Mouse (Mus musculus) ES-Bruce4 (cell line): Measurements from ENCODE around the gene Lrrc56. TPM values are rescaled to one million over a fixed set of nuclear protein-coding genes. Genes with fewer than 3 reads are reported as not detected.

Source experiments
- H3K27ac ChIP-seq: 2 replicates; pipeline ENCODE4 v1.5.1; 2012; ENCODE audit warnings: low read length, inconsistent platforms; ENCODE audit not compliant: insufficient read depth
- H3K27me3 ChIP-seq: 2 replicates; pipeline ENCODE4 v1.6.1; 2012; ENCODE audit warnings: mild to moderate bottlenecking, low read length, inconsistent platforms; ENCODE audit not compliant: control insufficient read depth, poor library complexity, insufficient read depth, severe bottlenecking
- H3K36me3 ChIP-seq: 2 replicates; pipeline ENCODE4 v1.6.1; 2012; ENCODE audit warnings: inconsistent platforms, mild to moderate bottlenecking, low read length, moderate library complexity; ENCODE audit not compliant: control insufficient read depth, poor library complexity, insufficient read depth, severe bottlenecking
- H3K4me1 ChIP-seq: one replicate; pipeline ENCODE4 v1.8.1; 2011; ENCODE audit warnings: low read length; ENCODE audit not compliant: control insufficient read depth, insufficient read depth
- H3K4me3 ChIP-seq: 2 replicates; pipeline ENCODE4 v1.5.1; 2011; ENCODE audit warnings: low read depth, mild to moderate bottlenecking, low read length
- H3K9ac ChIP-seq: 2 replicates; pipeline ENCODE4 v1.6.1; 2012; ENCODE audit warnings: low read depth, mild to moderate bottlenecking, inconsistent platforms; ENCODE audit not compliant: poor library complexity, severe bottlenecking
- H3K9me3 ChIP-seq: replicated peaks from 2 replicates; pipeline ENCODE4 v1.6.1; 2012; ENCODE audit warnings: mild to moderate bottlenecking, low read length, inconsistent platforms; ENCODE audit not compliant: control insufficient read depth, poor library complexity, insufficient read depth, severe bottlenecking
- CTCF ChIP-seq: IDR thresholded peaks from one replicate; pipeline ENCODE4 v1.8.1; 2011; ENCODE audit warnings: low read depth, low read length
- EP300 ChIP-seq: IDR thresholded peaks from 2 replicates; pipeline ENCODE4 v1.6.1; 2011; ENCODE audit warnings: low read depth, low read length; ENCODE audit not compliant: insufficient read depth
- POLR2A ChIP-seq: IDR thresholded peaks from one replicate; pipeline ENCODE4 v1.8.1; 2011; ENCODE audit warnings: low read length; ENCODE audit not compliant: insufficient read depth
- polyA plus RNA-seq: library from polyadenylated mRNA; stranded (reverse); fragments of >200 nt; gene quantifications from 2 replicates; pipeline ENCODE4 v1.2.4, GENCODE M21; 2011; ENCODE audit warnings: low read depth; ENCODE audit not compliant: missing spikeins, insufficient read depth, insufficient read length

Lrrc56 gene
- polyA plus RNA-seq, 1 experiment, result 3.4 TPM

DNA sequence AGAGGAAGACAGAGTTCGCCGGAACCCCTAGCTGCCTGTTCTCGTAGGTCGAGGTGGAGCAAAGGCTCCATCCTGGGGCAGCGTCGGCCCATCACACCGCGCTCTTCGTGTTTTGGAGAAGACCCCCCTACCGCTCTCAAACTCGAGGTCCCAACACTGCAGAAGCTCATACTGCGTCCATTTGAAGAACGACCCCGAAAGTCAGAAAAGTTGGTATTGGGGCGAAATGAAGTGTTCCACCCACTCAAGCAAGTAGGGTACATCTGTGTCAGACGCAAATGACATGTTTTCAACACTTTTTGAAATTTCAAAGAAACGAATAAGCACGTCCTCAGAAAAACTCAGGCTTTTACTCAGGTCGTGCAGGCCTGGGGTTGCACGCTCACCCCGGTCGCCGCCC is 452 bp downstream of the Lrrc56 start:
- peak overlapping the region; percentile 50 for H3K9ac ChIP-seq
- H3K27me3 ChIP-seq, result no peaks in the 10 kb centered on the region
- H3K36me3 ChIP-seq, result peaks cover 13% of the 10 kb centered on the region
- H3K4me1 ChIP-seq, result peaks cover 7% of the 10 kb centered on the region
- H3K9me3 ChIP-seq, result no peaks in the 10 kb centered on the region
- H3K27ac ChIP-seq, result peak overlapping the region; percentile 18; the same call in 1 of the 2 replicates
- TF ChIP-seq POLR2A (no peak), EP300 (no peak), CTCF (no peak)
- peak overlapping the region; percentile 82 for H3K4me3 ChIP-seq

DNA sequence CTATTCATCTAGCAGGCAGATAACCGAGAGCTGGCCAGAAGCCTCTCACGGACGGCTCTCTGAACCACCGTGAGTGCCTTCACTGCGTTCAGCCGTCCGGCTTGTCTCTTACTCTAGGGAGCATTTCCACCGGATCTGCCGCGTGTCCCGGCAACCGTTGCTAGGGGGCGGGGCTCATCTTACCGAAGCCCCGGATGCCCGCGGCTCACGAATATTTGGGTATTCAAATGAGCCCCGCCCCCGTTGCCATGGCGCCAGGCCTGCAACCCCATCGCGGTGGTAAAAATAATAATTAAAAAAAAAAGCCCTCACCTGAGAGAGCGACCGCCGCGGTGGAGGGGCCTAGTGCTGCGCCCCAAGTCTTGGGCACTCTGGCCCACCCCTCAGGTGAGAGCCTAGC is 873 bp downstream of the Lrrc56 start:
- H3K9ac ChIP-seq, result peak overlapping the region; percentile 50
- TF ChIP-seq POLR2A (no peak), EP300 (no peak), CTCF (no peak)
- peak overlapping the region; percentile 82 for H3K4me3 ChIP-seq
- no peaks in the 10 kb centered on the region for H3K9me3 ChIP-seq
- no peaks in the 10 kb centered on the region for H3K27me3 ChIP-seq
- peaks cover 11% of the 10 kb centered on the region for H3K36me3 ChIP-seq
- peaks cover 7% of the 10 kb centered on the region for H3K4me1 ChIP-seq
- H3K27ac ChIP-seq, result no peak overlapping the region

DNA sequence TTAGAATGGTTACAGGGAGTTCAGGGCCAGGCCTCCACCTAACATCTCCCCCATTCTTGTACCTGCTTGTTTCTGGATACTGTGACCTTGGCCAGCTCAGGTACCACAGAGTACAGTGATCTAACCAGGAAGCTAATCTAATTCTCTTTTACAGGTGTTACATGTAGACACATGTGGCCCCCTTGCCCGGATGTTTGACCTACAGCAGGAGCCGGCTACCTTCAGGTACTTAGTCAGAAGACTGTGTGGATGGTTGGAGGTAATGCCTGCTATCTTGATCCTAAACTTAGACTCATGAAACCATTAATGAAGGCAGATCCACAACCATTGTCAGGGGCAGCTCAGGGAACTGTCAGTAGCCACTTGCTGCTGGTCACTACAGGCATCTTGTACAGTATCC is 1.8 kb downstream of the Lrrc56 start:
- Histone ChIP-seq H3K36me3 (peaks cover 4% of the 10 kb centered on the region), H3K27me3 (no peaks in the 10 kb centered on the region), H3K9ac (0 out of 2 replicates have a peak overlapping the region, but pooled peaks have one; percentile 50), H3K4me3 (no peak overlapping the region), H3K27ac (no peak overlapping the region), H3K9me3 (no peaks in the 10 kb centered on the region), H3K4me1 (peaks cover 7% of the 10 kb centered on the region)
- TF ChIP-seq CTCF, result no peak
- no peak for TF ChIP-seq POLR2A
- TF ChIP-seq EP300, result no peak

DNA sequence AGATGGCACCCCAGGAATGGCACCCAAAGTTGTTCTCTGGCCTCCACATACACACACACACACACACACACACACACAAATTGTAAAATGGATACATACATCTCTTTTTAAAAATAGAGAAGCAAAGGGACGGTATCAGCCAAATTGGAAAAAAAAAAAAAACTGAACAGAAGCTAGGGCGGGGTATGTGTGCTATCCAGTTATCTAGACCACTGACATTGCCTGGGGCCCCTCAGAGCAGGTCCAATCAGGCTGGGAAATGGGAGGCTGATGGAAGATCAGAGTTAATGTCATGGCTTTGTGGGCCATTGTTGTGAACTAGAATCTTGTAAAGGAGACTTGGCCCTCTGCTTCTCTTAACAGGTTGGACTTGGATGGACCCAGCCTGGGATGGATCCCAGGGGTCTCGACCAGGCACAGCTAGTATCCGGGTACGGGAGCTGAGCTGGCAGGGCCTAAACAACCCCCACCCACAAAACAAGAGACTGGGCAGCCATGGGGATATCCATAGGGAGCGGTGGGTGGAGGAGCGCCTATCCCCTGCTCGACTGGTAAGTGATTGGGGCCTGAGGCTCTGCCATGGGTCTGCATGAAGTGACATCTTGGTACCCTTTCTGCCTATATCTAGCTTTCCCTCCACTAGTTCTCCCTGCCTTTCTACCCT is 2.8 kb downstream of the Lrrc56 start:
- H3K4me1 ChIP-seq, result peaks cover 7% of the 10 kb centered on the region
- H3K36me3 ChIP-seq, result no peaks in the 10 kb centered on the region
- no peaks in the 10 kb centered on the region for H3K27me3 ChIP-seq
- H3K27ac ChIP-seq, result no peak overlapping the region
- TF ChIP-seq EP300 (no peak), CTCF (no peak), POLR2A (no peak)
- H3K9me3 ChIP-seq, result no peaks in the 10 kb centered on the region
- no peak overlapping the region for H3K4me3 ChIP-seq
- H3K9ac ChIP-seq, result no peak overlapping the region

DNA sequence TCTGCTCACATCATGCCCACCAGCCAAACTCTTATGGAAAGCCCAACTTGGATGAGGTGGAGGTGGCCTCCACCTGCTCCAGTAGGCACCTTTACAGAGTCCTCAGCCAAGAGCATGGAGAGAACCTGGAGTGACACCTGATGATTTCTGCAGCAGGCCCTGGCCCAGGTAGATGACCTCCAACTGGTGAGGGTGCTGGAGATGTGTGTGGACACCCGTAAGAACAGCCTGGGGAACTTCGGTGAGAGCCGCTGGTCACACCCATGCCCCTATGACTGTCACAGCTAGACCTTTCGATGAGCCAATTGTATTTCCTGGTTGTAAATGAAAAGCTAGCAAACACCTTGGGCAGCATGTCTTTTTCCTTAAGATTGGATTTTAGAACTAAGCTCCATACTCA is 4.2 kb downstream of the Lrrc56 start:
- TF ChIP-seq CTCF, result no peak
- no peak for TF ChIP-seq EP300
- TF ChIP-seq POLR2A, result no peak
- no peaks in the 10 kb centered on the region for H3K4me1 ChIP-seq
- no peaks in the 10 kb centered on the region for H3K9me3 ChIP-seq
- H3K27ac ChIP-seq, result no peak overlapping the region
- no peak overlapping the region for H3K4me3 ChIP-seq
- H3K27me3 ChIP-seq, result no peaks in the 10 kb centered on the region
- no peak overlapping the region for H3K9ac ChIP-seq
- H3K36me3 ChIP-seq, result no peaks in the 10 kb centered on the region

DNA sequence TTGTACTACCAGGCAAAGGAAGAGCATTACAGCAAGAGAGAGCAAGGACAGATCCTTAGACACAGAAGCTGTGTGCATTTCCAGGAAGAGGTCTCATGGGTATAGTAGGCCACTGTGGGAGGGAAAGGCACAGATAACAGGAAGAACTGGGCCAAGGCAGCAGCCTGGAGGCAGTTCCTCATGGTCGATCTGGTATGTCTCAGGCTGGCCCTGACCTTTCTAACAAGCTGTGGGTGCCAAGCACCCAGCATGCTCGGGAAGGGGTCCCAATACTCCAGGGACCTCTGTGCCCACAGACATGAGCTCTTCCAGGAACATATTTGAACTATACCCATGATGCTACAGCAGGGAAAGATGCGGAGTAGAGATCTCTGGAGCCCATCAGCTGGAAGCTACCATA is 10.6 kb downstream of the Lrrc56 start:
- Histone ChIP-seq H3K9ac (no peak overlapping the region), H3K4me1 (no peaks in the 10 kb centered on the region), H3K4me3 (no peak overlapping the region)

More for the DNA sequence above, 10.6 kb downstream of the Lrrc56 start:
- Histone ChIP-seq H3K9me3 (no peaks in the 10 kb centered on the region), H3K27ac (no peak overlapping the region), H3K27me3 (no peaks in the 10 kb centered on the region), H3K36me3 (no peaks in the 10 kb centered on the region)
- TF ChIP-seq CTCF (no peak), EP300 (no peak), POLR2A (no peak)
